Mouse (Mus musculus): Measurements from ENCODE around the gene Btbd18. TPM values are rescaled to one million over a fixed set of nuclear protein-coding genes. Genes with fewer than 3 reads are reported as not detected.

Gene Btbd18
- not detected for total RNA-seq (2021)

DNA sequence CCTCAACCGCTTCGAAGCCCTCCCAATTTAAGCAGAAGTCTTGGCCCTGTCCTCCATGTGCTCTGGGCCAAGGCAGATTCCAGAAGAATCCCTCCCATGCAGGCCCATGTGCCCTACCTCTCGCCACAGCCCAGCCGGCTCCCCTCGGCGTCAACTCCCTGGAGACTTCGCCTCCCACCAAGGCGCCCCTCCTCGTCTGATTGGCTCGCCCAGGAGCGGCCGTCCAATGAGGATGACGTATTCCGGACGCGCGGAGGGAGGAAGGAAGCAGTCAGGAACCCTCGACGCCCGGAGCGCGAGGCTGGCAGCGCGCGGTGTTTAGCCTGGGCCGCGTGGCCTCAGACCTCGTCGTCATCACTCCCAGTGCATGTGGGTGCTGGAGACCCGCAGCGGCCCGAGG, at the start of gene Btbd18:
Gene Btbd18, plus strand, starts transcription at position 274 of the 400 bp plus-strand sequence.
- no peak for DNase-seq (ENCODE audit: extremely low spot score in 1 of 2, low spot score in 1 of 2)

DNA sequence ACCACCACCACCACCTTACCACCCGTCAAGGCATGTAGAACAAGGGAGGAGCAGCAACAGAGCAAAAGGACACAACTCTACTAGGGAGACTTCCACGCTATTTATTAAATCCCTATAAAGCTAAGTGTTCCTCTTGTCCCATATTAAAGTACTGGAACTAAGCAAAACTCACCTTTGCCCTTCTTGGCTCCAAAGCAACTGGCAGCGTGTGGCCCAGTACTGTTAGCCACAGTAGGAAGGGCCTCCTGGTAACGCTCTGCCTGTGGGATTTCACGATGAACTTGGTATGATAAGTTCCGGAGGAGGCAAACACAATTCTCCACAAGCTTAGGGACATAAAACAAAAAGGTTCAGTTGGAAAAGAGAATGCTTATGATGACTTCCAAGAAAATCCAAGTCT, 46.1 kb upstream of the Btbd18 start:
- DNase-seq (ENCODE audit: extremely low spot score in 1 of 2, low spot score in 1 of 2), result no peak

DNA sequence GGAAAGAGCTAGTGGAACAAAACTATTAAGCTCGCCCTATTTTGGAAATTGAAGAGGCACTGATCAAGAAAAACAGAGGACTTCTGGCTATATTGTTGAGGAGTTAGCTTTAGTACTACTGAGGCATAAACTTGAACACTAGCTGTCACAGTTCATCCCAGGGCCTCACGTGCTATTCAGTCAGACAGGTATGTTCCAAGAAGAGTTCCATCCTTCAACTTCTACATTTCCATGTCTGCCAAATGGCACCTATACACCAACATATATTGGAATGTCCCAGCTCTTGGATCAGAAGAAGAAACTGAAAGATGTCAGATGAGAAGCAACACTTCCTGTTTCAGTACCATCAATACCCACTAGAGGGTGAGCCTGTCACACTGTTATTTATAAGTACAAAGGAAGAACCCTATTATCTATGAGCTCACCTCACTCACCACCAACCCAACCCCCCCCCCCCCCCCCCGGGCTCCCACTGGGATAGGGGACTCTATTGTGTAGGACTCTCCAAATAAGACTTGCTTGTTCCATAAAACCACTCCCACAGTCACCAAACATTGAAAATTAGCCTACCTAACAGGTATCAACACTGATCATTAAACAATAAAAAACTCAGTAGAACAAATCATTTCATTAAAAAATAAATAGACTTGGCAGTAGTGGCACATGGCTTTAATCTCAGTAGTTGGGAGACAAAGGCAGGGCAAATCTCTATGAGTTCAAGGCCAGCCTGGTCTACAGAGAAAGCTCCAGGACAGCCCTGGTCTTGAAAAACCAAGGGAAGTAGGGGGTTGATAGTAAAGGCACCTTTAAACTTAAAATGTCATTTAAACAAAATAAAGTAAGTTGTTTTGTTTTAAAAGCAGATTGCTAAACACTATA, 41.0 kb upstream of the Btbd18 start:
- peak in 1 of 2 experiments; percentile 17 for DNase-seq (ENCODE audit: extremely low spot score in 1 of 2, low spot score in 1 of 2)

- DNase-seq (ENCODE audit: extremely low spot score in 1 of 2, low spot score in 1 of 2), result no peak
Measured at GRCm38 (mm10) chr2:84618914-84619313, 40.0 kb upstream of the Btbd18 start.

DNA sequence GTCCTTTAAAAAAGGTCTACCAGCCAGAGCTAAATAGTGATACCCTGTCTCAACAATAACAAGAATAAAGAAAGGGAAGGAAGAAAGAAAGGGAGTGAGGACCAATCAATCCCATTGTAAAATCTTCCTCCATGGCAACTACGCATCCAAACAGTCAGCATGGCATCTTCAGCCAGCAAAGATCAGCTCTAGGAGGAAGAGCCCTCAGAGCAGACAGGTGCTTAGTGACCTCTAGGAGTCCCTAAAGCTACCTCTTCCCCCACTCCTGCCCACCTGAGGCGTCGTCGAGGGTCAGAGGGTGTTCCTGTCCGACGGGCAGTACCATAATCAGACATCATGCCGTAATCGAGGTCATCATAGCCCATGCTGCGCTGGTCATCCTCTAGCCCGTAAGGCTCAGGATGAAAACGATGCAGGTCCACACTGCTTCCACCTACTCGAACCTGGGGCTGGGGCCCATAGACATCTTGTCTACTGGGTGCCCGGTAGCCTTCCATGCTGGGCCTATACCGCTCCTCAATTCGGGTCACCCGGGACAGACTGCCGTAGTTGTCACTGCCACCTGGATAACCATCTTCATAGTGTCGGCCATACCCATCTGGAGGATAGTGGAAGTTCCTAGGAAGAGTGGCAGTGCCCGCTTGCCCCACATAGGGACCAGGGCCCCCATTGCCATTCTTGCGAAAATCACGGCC, 39.1 kb upstream of the Btbd18 start:
- DNase-seq (ENCODE audit: extremely low spot score in 1 of 2, low spot score in 1 of 2), result no peak

DNA sequence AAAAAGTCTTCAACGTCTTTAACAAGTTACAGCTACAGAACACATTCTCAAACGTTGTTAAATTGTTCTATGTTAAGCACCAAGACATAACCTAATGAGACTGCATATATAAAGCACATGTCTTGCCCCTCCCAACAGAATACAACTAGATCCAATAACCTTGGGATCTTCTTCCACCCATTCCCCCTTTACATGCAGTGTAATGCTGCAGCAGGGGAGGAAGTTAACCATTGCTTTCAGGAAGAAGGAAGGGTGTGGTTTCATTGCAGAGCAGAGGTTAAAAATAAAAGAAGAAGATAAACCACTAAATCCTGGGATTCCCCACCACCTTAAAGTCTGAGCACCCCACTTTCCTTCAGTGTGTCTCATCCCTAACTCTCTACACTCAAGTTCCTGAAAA, 36.2 kb upstream of the Btbd18 start:
- DNase-seq (ENCODE audit: extremely low spot score in 1 of 2, low spot score in 1 of 2), result no peak

- DNase-seq (ENCODE audit: extremely low spot score in 1 of 2, low spot score in 1 of 2), result no peak
Measured at GRCm38 (mm10) chr2:84623428-84624119, 35.3 kb upstream of the Btbd18 start.

DNA sequence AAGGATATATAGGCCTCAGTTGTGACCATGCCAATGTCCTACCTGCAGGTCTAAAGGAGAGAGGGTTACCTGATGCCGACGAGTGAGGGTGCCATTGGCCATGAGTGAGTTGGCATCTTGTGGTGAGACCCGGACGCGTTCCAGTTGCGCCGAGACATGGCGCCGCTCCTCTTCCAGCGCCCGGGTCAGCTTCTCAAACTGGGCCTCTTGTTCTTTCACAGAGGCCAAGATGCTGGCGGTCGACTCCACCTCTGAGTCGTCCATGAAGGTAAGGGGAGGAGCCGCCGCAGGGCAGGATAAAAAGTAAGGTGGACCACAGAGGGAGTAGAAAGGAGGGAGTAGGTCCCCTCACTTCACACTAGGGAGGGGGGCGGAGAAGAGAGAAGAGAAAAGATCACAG, 34.7 kb upstream of the Btbd18 start:
- no peak for DNase-seq (ENCODE audit: extremely low spot score in 1 of 2, low spot score in 1 of 2)

DNA sequence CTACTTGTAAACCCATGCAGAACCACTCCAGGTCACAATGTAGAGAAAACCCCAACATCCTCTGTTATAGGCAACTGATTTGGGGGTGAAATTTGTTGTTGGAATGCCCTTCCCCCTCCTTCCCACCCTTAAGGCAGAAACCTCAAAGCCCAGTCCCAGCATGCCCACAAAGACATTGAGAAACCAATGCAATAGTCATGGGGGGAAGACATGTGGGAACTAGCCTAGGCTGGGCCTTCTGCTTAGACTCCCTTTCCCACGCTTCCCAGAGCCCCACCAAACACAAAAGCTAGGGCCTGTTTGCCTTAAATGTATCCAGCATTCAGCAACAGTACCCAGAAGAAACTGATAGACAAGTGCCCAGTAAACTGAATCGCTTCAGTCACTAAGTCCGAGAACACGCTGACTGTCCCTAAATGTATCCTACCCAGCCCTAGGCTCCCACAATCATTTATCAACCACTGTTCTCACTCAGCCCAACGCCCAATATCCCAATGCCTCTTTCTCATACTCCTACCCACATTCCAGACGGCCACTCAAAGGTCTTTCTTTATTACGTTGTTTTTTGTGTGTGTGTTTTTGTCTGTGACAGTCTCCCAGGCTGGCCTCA, 32.4 kb upstream of the Btbd18 start:
- no peak for DNase-seq (ENCODE audit: extremely low spot score in 1 of 2, low spot score in 1 of 2)

- no peak for DNase-seq (ENCODE audit: extremely low spot score in 1 of 2, low spot score in 1 of 2)
Measured at GRCm38 (mm10) chr2:84627036-84627435, 31.8 kb upstream of the Btbd18 start.

DNA sequence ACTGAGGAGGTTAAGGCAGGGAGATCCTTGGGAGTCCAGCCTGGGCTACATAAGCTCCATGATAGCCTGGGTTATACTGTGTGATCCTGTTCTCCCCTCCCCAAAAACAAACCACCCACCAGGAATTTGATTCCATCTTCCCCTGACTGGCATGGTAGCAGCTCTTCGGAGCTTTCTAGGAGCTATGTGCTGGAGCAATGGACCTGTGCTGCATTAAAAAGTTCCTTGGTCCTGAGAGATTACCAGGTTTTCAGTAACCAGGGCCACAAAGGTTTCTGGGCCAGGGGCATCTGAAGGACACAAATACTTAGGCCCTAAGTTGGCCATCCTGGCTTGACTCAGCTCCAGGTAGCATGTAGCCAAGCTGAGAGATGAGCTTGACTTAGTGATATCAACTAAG, 26.9 kb upstream of the Btbd18 start:
- DNase-seq (ENCODE audit: extremely low spot score in 1 of 2, low spot score in 1 of 2), result no peak

DNA sequence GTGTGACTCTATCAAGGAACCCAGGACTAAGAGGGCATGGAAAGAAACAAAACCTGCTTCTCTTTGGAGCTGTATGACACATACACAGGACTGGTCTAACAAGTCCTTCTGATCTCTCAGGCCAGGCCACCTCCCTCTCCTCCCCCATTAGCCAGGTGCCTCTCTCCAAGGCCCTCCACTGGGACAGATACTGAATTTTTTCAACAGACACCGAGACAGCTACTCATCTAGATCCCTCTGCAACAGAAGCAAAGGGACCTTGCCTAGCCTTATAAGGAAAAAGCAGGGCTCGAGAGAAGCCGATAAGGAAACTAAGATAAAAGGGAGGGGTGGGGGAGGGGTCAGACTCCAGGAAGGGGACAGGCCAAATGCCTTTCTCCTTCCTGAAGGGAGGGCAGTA, 25.9 kb upstream of the Btbd18 start:
- DNase-seq (ENCODE audit: extremely low spot score in 1 of 2, low spot score in 1 of 2), result no peak

GRCm38 (mm10) chr2:84634006-84634405, 24.9 kb upstream of the Btbd18 start:
- no peak for DNase-seq (ENCODE audit: extremely low spot score in 1 of 2, low spot score in 1 of 2)

DNA sequence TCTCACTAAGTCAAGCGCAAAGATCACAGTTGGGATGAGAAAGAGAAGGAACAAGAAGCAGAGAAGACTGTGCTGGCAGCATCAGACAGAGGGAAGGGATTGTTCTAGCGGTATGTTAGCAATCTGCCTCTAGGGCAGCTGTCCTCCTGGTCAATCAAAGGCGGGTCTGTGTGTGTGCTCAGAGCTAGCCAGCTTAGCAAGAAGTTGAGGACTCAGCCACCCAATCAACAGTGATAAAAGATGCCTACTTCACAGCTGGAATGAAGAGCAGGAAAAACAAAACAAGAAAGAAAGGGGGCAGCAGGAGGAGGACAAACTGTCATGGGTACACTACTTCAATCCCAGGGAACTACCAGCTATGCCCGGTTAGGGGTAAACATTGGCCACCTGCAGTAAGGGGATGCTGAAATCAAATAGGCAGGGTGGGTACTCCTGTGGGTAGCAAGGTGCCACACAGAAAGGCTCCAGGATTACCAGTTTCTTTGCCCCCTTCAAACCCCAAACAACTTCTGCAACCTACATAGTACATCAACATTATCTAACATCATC, 23.9 kb upstream of the Btbd18 start:
- no peak for DNase-seq (ENCODE audit: extremely low spot score in 1 of 2, low spot score in 1 of 2)

- peak; percentile 32 to 60 for DNase-seq (ENCODE audit: extremely low spot score in 1 of 2, low spot score in 1 of 2)
Measured at GRCm38 (mm10) chr2:84635611-84636010, 23.3 kb upstream of the Btbd18 start.

GRCm38 (mm10) chr2:84636231-84636741, 22.6 kb upstream of the Btbd18 start:
- DNase-seq (ENCODE audit: extremely low spot score in 1 of 2, low spot score in 1 of 2), result no peak

GRCm38 (mm10) chr2:84637452-84638165, 21.3 kb upstream of the Btbd18 start:
- no peak for DNase-seq (ENCODE audit: extremely low spot score in 1 of 2, low spot score in 1 of 2)

DNA sequence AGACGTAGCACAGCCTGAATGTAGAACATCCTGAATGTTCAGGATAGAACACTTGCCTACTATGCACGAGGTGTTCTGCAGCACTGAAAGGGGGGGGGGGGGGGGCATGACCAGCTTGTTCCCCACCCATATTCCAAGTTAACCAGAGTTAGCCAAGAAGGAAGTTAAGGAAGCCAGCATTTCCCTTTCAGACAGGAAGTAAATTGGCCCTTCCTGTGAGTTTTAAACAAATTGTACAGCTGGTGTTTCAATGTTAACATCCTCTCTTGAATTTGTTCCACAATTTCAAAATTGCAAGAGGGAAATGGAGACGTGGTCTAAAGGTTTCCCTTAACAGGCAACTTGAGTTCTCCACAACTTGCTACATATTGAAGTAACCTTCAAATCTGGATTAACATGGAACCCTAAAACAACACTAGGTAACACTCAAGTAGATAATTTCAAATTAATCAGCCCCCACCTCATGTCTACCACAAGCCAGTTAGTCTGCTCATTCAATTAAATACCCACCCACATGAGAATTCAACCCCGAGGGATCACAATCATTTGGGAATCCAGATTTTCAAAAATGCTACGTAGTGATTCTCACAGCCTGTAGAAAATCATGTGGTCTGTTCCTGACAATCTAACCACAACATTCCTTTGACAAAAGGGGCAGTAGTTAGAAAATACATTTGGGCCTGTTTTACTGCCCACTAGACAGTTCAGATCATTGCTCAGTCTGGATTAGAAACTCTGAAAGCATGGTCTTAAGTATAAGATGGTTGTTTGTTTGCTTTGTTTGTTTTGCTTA, 20.3 kb upstream of the Btbd18 start:
- no peak for DNase-seq (ENCODE audit: extremely low spot score in 1 of 2, low spot score in 1 of 2)

GRCm38 (mm10) chr2:84640833-84641232, 18.0 kb upstream of the Btbd18 start:
- DNase-seq (ENCODE audit: extremely low spot score in 1 of 2, low spot score in 1 of 2), result no peak
